Mouse (Mus musculus): ENCODE results near the gene Cyp20a1.

DNA sequence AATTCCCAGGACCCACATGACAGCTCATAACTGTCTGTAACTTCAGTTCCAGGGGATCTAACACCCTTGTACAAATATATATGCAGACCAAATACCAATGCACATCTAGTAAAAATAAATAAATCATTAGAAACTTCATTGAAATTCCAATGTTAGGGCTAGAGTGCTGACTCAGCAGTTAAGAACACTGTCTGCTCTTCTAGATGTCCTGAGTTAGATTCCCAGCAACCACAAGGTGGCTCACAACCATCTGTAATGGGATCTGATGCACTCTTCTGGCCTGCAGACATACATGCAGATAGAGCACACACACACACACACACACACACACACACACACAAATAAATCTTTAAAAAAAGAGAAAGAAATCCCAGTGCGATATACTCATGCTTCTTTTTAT is 61.7 kb downstream of the Cyp20a1 start:
- no peak for TF ChIP-seq POLR2A (IDR thresholded peaks at IDR 0.05; ENCODE audit: low read depth, low read length)
- TF ChIP-seq CTCF (IDR thresholded peaks at IDR 0.05; ENCODE audit: extremely low read depth, insufficient read depth, insufficient read length, insufficient replicate concordance), result no peak
